Mouse (Mus musculus): ENCODE data around the gene Mpnd. TPM values are rescaled to one million over a fixed set of nuclear protein-coding genes. Genes with fewer than 3 reads are reported as not detected.

Mpnd gene
- polyA plus RNA-seq, 1 experiment from 2014 or later = 41.4 TPM

GRCm38 (mm10) chr17:56021161-56021910 lies 15.8 kb downstream of the Mpnd start:
- Histone ChIP-seq H3K36me3 (ENCODE audit: control insufficient read depth, insufficient read depth) (peaks cover 42% of the 10 kb centered on the region), H3K4me1 (replicated peaks; ENCODE audit: control insufficient read depth, insufficient read depth, low read length) (no peaks in the 10 kb centered on the region), H3K9ac (ENCODE audit: low read depth, low read length) (no peak overlapping the region), H3K27me3 (replicated peaks; ENCODE audit: control insufficient read depth, insufficient read depth, low read length) (no peaks in the 10 kb centered on the region), H3K4me3 (ENCODE audit: low read depth, low read length) (no peak overlapping the region), H3K4me2 (replicated peaks; ENCODE audit: low read depth) (no peak overlapping the region), H3K27ac (ENCODE audit: low read depth, low read length) (no peak overlapping the region), H3K9me3 (ENCODE audit: control insufficient read depth) (no peaks in the 10 kb centered on the region)
- no peak for ATAC-seq
- TF ChIP-seq CTCF (IDR thresholded peaks at IDR 0.05; ENCODE audit: low read depth) = peak; percentile 20; the same call in 1 of the 2 replicates
- WGBS = 81% methylated on average over 4 of the region's 4 CpGs

- Histone ChIP-seq H3K27ac (ENCODE audit: low read depth, low read length) (no peak overlapping the region), H3K4me1 (replicated peaks; ENCODE audit: control insufficient read depth, insufficient read depth, low read length) (no peaks in the 10 kb centered on the region), H3K27me3 (replicated peaks; ENCODE audit: control insufficient read depth, insufficient read depth, low read length) (no peaks in the 10 kb centered on the region), H3K4me3 (ENCODE audit: low read depth, low read length) (no peak overlapping the region), H3K36me3 (ENCODE audit: control insufficient read depth, insufficient read depth) (peaks cover 32% of the 10 kb centered on the region), H3K4me2 (replicated peaks; ENCODE audit: low read depth) (no peak overlapping the region), H3K9me3 (ENCODE audit: control insufficient read depth) (no peaks in the 10 kb centered on the region), H3K9ac (ENCODE audit: low read depth, low read length) (no peak overlapping the region)
- 78% methylated on average over 2 of the region's 2 CpGs for WGBS
- no peak for TF ChIP-seq CTCF (IDR thresholded peaks at IDR 0.05; ENCODE audit: low read depth)
- no peak for ATAC-seq
These were observed 16.8 kb downstream of the Mpnd start for GRCm38 (mm10) chr17:56022131-56022988.

GRCm38 (mm10) chr17:56022989-56023290 lies 17.4 kb downstream of the Mpnd start:
- H3K9me3 ChIP-seq (ENCODE audit: control insufficient read depth) = no peaks in the 10 kb centered on the region
- WGBS = 77% methylated on average over 4 of the region's 4 CpGs
- no peak overlapping the region for H3K4me3 ChIP-seq (ENCODE audit: low read depth, low read length)
- no peak overlapping the region for H3K27ac ChIP-seq (ENCODE audit: low read depth, low read length)
- no peak for ATAC-seq
- H3K36me3 ChIP-seq (ENCODE audit: control insufficient read depth, insufficient read depth) = peaks cover 27% of the 10 kb centered on the region
- no peaks in the 10 kb centered on the region for H3K4me1 ChIP-seq (replicated peaks; ENCODE audit: control insufficient read depth, insufficient read depth, low read length)
- H3K27me3 ChIP-seq (replicated peaks; ENCODE audit: control insufficient read depth, insufficient read depth, low read length) = no peaks in the 10 kb centered on the region
- H3K4me2 ChIP-seq (replicated peaks; ENCODE audit: low read depth) = no peak overlapping the region
- H3K9ac ChIP-seq (ENCODE audit: low read depth, low read length) = no peak overlapping the region
- TF ChIP-seq CTCF (IDR thresholded peaks at IDR 0.05; ENCODE audit: low read depth) = no peak

GRCm38 (mm10) chr17:56023386-56023785 lies 17.9 kb downstream of the Mpnd start:
- no peaks in the 10 kb centered on the region for H3K9me3 ChIP-seq (ENCODE audit: control insufficient read depth)
- ATAC-seq = no peak
- TF ChIP-seq CTCF (IDR thresholded peaks at IDR 0.05; ENCODE audit: low read depth) = no peak
- no peak overlapping the region for H3K4me3 ChIP-seq (ENCODE audit: low read depth, low read length)
- no peaks in the 10 kb centered on the region for H3K4me1 ChIP-seq (replicated peaks; ENCODE audit: control insufficient read depth, insufficient read depth, low read length)
- no peaks in the 10 kb centered on the region for H3K27me3 ChIP-seq (replicated peaks; ENCODE audit: control insufficient read depth, insufficient read depth, low read length)
- H3K9ac ChIP-seq (ENCODE audit: low read depth, low read length) = no peak overlapping the region
- no peak overlapping the region for H3K4me2 ChIP-seq (replicated peaks; ENCODE audit: low read depth)
- H3K36me3 ChIP-seq (ENCODE audit: control insufficient read depth, insufficient read depth) = peaks cover 23% of the 10 kb centered on the region
- 33% methylated on average over 5 of the region's 5 CpGs for WGBS
- H3K27ac ChIP-seq (ENCODE audit: low read depth, low read length) = 0 out of 2 replicates have a peak overlapping the region, but pooled peaks have one; percentile 16

GRCm38 (mm10) chr17:56024476-56024875 lies 19.0 kb downstream of the Mpnd start:
- H3K4me3 ChIP-seq (ENCODE audit: low read depth, low read length) = no peak overlapping the region
- H3K9ac ChIP-seq (ENCODE audit: low read depth, low read length) = no peak overlapping the region
- no peak for TF ChIP-seq CTCF (IDR thresholded peaks at IDR 0.05; ENCODE audit: low read depth)
- no peak overlapping the region for H3K4me2 ChIP-seq (replicated peaks; ENCODE audit: low read depth)
- no peak for ATAC-seq
- peaks cover 17% of the 10 kb centered on the region; the same call in 1 of the 2 replicates for H3K36me3 ChIP-seq (ENCODE audit: control insufficient read depth, insufficient read depth)
- no peaks in the 10 kb centered on the region for H3K4me1 ChIP-seq (replicated peaks; ENCODE audit: control insufficient read depth, insufficient read depth, low read length)
- no peak overlapping the region for H3K27ac ChIP-seq (ENCODE audit: low read depth, low read length)
- WGBS = 58% methylated on average over 2 of the region's 2 CpGs
- no peaks in the 10 kb centered on the region for H3K27me3 ChIP-seq (replicated peaks; ENCODE audit: control insufficient read depth, insufficient read depth, low read length)
- H3K9me3 ChIP-seq (ENCODE audit: control insufficient read depth) = no peaks in the 10 kb centered on the region

- 60% methylated on average over 5 of the region's 5 CpGs for WGBS
- TF ChIP-seq CTCF (IDR thresholded peaks at IDR 0.05; ENCODE audit: low read depth) = no peak
- Histone ChIP-seq H3K4me1 (replicated peaks; ENCODE audit: control insufficient read depth, insufficient read depth, low read length) (no peaks in the 10 kb centered on the region), H3K9ac (ENCODE audit: low read depth, low read length) (no peak overlapping the region), H3K4me3 (ENCODE audit: low read depth, low read length) (no peak overlapping the region), H3K36me3 (ENCODE audit: control insufficient read depth, insufficient read depth) (peaks cover 13% of the 10 kb centered on the region; the same call in 1 of the 2 replicates), H3K9me3 (ENCODE audit: control insufficient read depth) (no peaks in the 10 kb centered on the region), H3K27ac (ENCODE audit: low read depth, low read length) (no peak overlapping the region), H3K27me3 (replicated peaks; ENCODE audit: control insufficient read depth, insufficient read depth, low read length) (no peaks in the 10 kb centered on the region), H3K4me2 (replicated peaks; ENCODE audit: low read depth) (no peak overlapping the region)
- no peak for ATAC-seq
These were observed 19.4 kb downstream of the Mpnd start for GRCm38 (mm10) chr17:56024931-56025330.

Measured in intestine, postnatal 0 days (tissue).